ENCODE assay signal across 18 mouse cellular contexts in the genomic region with DNA sequence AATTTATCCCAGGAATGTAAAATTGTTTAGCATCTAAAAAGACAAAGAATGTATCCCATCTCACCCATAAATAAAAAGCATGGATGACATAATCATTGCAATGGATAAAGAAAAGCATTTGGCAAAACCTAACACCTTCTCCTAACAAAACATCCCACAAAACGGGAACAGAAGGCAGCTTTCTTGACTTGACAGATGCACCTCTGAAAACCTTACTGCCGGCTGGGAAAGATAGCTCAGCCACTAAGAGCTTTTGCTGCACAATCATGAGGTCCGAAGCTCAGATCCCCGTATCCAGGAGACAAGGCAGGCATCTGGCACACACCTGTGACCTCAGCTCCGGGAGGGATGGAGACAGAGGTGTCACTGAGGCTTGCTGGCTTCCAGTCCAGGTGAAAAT.
"Had no signal": no experiment of that assay in that cellular context is flagged by ENCODE, and none has a peak within 500 bp of the region (broad histone marks: within the 10 kb centered on the region; RNA-seq: fewer than 3 reads in every experiment).

No protein-coding gene starts in this region.

- H3K27me3 ChIP-seq: kidney, embryonic 15.5 days; liver, embryonic 13.5 days; midbrain, embryonic 12.5 days; midbrain, embryonic 15.5 days; neural tube, embryonic 12.5 days; neural tube, embryonic 15.5 days had no signal

- H3K4me1 ChIP-seq: liver, embryonic 13.5 days had no signal

- H3K9ac ChIP-seq: kidney, embryonic 15.5 days; liver, embryonic 13.5 days; midbrain, embryonic 12.5 days; midbrain, embryonic 15.5 days; neural tube, embryonic 12.5 days; neural tube, embryonic 15.5 days had no signal

- H3K4me2 ChIP-seq: kidney, embryonic 15.5 days; liver, embryonic 13.5 days; midbrain, embryonic 12.5 days; midbrain, embryonic 15.5 days; neural tube, embryonic 12.5 days; neural tube, embryonic 15.5 days had no signal

- H3K36me3 ChIP-seq: liver, embryonic 13.5 days had no signal

- ATAC-seq: midbrain, embryonic 15.5 days had no signal

- DNase-seq: kidney, adult 11 months; kidney, adult 8-10 months; kidney, postnatal 10 days; kidney, postnatal 36 days; liver, embryonic 13.5 days; lung, adult 2 months; lung, postnatal 14 days; right cerebral cortex, adult 18-20 months; right cerebral cortex, postnatal 14 days; right cerebral cortex, postnatal 4 days; thymus, postnatal 25 days had no signal

- H3K27ac ChIP-seq: kidney, embryonic 15.5 days; liver, embryonic 13.5 days; macrophage; midbrain, embryonic 12.5 days; midbrain, embryonic 15.5 days; neural tube, embryonic 12.5 days; neural tube, embryonic 15.5 days; stomach, postnatal 0 days had no signal

- H3K9me3 ChIP-seq: kidney, embryonic 15.5 days; liver, embryonic 13.5 days; midbrain, embryonic 12.5 days; midbrain, embryonic 15.5 days; neural tube, embryonic 12.5 days; neural tube, embryonic 15.5 days had no signal

- H3K4me3 ChIP-seq: kidney, embryonic 15.5 days; liver, embryonic 13.5 days; midbrain, embryonic 12.5 days; midbrain, embryonic 15.5 days; neural tube, embryonic 12.5 days; neural tube, embryonic 15.5 days had no signal
